Mouse (Mus musculus) left cerebral cortex, postnatal 25 days (tissue): Measurements from ENCODE around the gene Lcmt2. TPM values are rescaled to one million over a fixed set of nuclear protein-coding genes. Genes with fewer than 3 reads are reported as not detected.
"Not testable (repeated sequence)": the region's sequence is repeated elsewhere in the genome, so short reads cannot be mapped to it uniquely, and the experiment has no call there.

Experiments used
- DNase-seq, 2 experiments: peaks; one replicate each; pipeline ENCODE4 v3.0.0; 2022; ENCODE audit warnings: low spot score in 2 of 2, mixed read lengths in 1 of 2
- intact Hi-C: fragments of 180-260 bp; cut with DNase I; formaldehyde crosslinking; loops from one replicate; pipeline ENCODE4 v1.15.1; 2025
- total RNA-seq, 2 experiments: library from RNA; stranded (reverse); gene quantifications; 2 replicates each; pipeline ENCODE4 v1.2.3; 2021

Lcmt2 gene
- total RNA-seq, 2 experiments from 2014 or later, result 7.9 to 8.1 TPM

GRCm38 (mm10) chr2:121128865-121129620, 11.4 kb downstream of the Lcmt2 start:
- intact Hi-C loops, result no loop called here
- DNase-seq, result no peak

DNA sequence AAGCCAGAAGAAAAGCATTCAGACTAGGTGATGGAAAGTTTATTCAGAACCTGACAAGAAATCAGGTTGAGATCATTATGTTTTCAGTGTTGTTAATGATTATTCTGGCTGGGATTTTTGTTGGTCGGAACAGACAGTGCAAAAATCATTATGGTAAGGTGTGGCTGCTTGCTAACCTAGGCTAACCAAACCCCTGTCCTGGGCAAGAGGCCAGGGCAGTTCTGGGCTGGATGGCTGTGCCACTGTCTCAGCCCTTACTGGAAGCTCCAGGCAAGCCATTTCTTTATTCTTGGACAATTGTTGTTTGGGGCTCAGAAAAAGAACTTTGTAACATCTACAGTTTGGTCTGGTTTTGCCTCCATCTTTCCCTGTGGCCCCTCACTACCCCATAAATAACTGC, 12.9 kb downstream of the Lcmt2 start:
- DNase-seq, result no peak
- intact Hi-C loops, result no loop called here

- DNase-seq, intact Hi-C loops: not testable (repeated sequence)
Measured at GRCm38 (mm10) chr2:121126302-121126701, 14.2 kb downstream of the Lcmt2 start.

DNA sequence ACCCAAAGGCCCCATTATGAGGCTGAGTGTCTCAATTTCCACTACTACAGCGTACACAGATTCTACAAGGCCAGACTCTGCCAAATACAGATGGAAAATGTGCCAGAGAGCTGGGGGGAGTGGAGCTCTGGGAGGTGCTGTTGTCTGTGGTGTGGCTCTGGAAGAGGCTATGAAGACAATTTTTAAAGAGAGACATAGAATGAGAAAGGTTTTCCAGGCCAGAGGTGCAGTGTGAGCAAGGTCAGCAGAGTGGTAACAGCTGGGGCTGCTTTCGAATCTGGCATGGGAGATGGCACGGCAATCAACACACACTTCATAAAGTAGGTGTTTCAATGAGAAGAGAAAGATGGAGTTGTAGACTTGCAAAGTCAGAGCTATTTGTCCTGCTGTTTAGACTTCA, 21.2 kb downstream of the Lcmt2 start:
- intact Hi-C loops, result no loop called here
- no peak for DNase-seq

GRCm38 (mm10) chr2:121115418-121115817, 25.0 kb downstream of the Lcmt2 start:
- no peak for DNase-seq
- intact Hi-C loops, result no loop called here

GRCm38 (mm10) chr2:121109695-121110094, 30.8 kb downstream of the Lcmt2 start, which contains the start of gene Tgm7:
TSS of gene Tgm7 (minus strand) at chr2:121109795.
- intact Hi-C loops, result no loop called here
- no peak for DNase-seq

DNA sequence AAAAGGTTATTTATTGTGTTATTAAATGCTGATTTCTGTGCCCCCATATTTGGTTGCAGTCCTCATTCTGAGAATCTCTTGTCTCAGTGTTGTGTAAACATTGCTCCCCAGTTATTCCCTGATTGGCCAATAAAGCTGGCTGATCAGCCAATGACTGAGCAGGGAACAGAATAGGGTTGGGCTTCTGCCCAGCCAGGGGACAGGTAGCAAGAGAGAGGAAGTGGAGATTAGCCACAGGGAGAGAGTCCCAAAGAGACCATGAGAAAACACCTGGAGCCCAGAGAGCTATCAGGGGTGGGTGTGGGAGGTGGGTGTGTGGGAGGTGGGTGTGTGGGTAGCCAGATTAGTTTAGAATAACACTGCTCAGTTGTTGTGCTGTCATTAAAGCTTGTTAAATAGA, 34.5 kb downstream of the Lcmt2 start:
- no peak for DNase-seq
- intact Hi-C loops, result no loop called here

- intact Hi-C loops, result loop anchor here (1.0 kb wide), 1 partner anchor 61 kb away; no protein-coding TSS in a partner anchor
- DNase-seq, result peak; percentile 77 to 88
Measured at GRCm38 (mm10) chr2:121102051-121102450, 38.4 kb downstream of the Lcmt2 start.

GRCm38 (mm10) chr2:121089751-121090150, 50.7 kb downstream of the Lcmt2 start:
- intact Hi-C loops, result no loop called here
- no peak for DNase-seq

GRCm38 (mm10) chr2:121088507-121088906, 51.9 kb downstream of the Lcmt2 start:
- no peak for DNase-seq
- intact Hi-C loops, result no loop called here

DNA sequence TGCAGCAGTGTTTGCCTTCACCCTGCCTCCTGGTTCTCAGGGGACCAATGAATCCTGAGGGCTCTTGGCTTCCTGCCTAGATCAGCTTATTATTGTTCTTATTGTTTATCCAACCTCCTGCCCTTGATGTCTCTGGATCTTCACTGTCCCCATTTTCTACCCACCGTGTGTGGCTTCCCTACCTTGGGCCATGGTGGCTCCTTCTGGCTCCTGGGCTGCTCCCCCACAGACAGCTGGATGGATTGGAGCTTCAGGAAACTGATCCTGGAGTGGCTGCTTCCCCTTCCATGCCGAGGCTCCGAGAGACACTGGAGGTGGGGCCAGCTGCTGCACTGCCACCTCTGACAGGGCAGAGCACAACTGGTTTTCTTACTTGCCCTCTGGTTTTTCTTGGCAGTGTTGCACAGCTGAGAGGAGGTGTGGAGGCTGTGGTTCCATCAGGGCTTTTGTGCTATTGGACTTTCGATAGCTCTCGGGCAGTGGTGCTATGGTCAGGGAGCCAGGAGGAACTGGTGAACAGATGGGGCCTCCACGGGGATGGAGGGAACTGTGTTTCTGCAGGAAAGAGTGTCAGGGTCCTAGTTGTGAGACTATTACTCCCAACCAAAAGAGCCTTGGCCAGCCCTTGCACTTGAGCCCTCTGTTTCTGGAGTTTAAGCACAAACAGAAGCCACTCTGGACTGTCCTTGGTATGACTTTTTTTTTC, 54.8 kb downstream of the Lcmt2 start, which contains the start of gene Tgm5:
Gene Tgm5 (minus strand): TSS at position 362 of the 706 bp plus-strand sequence.
- intact Hi-C loops, result no loop called here
- no peak for DNase-seq

DNA sequence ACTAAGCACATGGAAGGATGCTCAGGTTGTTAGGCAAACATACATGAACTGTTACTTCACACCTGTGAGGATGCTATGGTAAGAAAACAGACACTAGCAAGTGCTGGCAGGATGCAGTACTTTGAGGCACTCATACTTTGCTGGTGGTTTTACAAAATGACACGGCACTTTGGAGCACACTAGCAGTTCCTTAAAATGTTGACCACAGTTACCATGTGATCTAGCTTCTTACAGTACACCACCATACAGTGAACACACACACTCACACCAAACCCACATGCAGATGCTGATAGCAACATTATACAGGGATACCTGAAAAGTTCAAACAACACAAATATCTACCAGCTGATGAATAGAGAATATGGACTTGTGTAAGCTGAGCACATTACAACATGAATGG, 57.8 kb downstream of the Lcmt2 start:
- intact Hi-C loops, result no loop called here
- DNase-seq, result no peak

Other genes starting within 250 kb of the Lcmt2 start
- gene Ubr1, start 169.9 kb downstream of the Lcmt2 start, total RNA-seq, result 10 to 100 TPM; 39.3 to 43.0 TPM
- 10 to 100 TPM; 24.7 to 27.3 TPM for gene Tmem62, start 163.6 kb downstream of the Lcmt2 start, total RNA-seq
- gene Ccndbp1, start 132.2 kb downstream of the Lcmt2 start, total RNA-seq, result 10 to 100 TPM; 54.9 to 56.9 TPM
- gene Epb42, start 103.6 kb downstream of the Lcmt2 start, total RNA-seq, result not detected
- gene Tgm5, start 54.8 kb downstream of the Lcmt2 start, total RNA-seq, result not detected
- under 1 TPM in 1 of 2 experiments, not detected in 1; 0.16 TPM for gene Tgm7, start 30.9 kb downstream of the Lcmt2 start, total RNA-seq
- gene Adal, start 225 bp downstream of the Lcmt2 start, total RNA-seq, result 10 to 100 TPM; 20.0 to 22.1 TPM
- 10 to 100 TPM; 44.7 to 49.4 TPM for gene Tubgcp4, start 30.0 kb upstream of the Lcmt2 start, total RNA-seq
- gene Zscan29, start 30.5 kb upstream of the Lcmt2 start, total RNA-seq, result 1 to 10 TPM; 6.5 to 7.1 TPM
- gene Trp53bp1, start 130.8 kb upstream of the Lcmt2 start, total RNA-seq, result 100 to 1,000 TPM; 131 to 158 TPM
- 100 to 1,000 TPM; 524 to 622 TPM for gene Map1a, start 148.9 kb upstream of the Lcmt2 start, total RNA-seq
- 100 to 1,000 TPM; 111 to 122 TPM for gene Ppip5k1, start 214.7 kb upstream of the Lcmt2 start, total RNA-seq
- gene Ckmt1, start 217.1 kb upstream of the Lcmt2 start, total RNA-seq, result 100 to 1,000 TPM; 371 to 391 TPM
- gene Strc, start 246.5 kb upstream of the Lcmt2 start, total RNA-seq, result under 1 TPM; 0.09 to 0.62 TPM